8 mouse cellular contexts compared by ENCODE assay signal in genomic region chr13:93772279-93772636, GRCm38 (mm10). TPM values are rescaled to one million over a fixed set of nuclear protein-coding genes. Genes with fewer than 3 reads are reported as not detected.
DNase-seq lines count a peak whose midpoint lies in the region; ATAC-seq and TF ChIP-seq lines count a peak whose summit lies in the region.

No protein-coding gene starts in this region.

- TF ChIP-seq POLR2A in cortical plate, adult 2 months (IDR thresholded peaks at IDR 0.05; ENCODE audit: extremely low read depth, insufficient read depth, low read length): no peak

- no peaks in the 10 kb centered on the region for H3K27me3 ChIP-seq in kidney, postnatal 0 days (ENCODE audit: insufficient read depth, low read length)
- 0 out of 2 replicates have a peak, but pooled peaks cover 5% of the 10 kb centered on the region for H3K27me3 ChIP-seq in hindbrain, embryonic 13.5 days
- no peaks in the 10 kb centered on the region for H3K27me3 ChIP-seq in midbrain, embryonic 13.5 days

- intact Hi-C loops in left cerebral cortex, postnatal 4 days (cut with DNase I): no loop called here

- no peak for DNase-seq in kidney, postnatal 0 days (ENCODE audit: low spot score)
- DNase-seq in kidney, adult 9 months: no peak
- DNase-seq in left cerebral cortex, postnatal 4 days: no peak
- no peak for DNase-seq in B cell, adult 2 months
- no peak for DNase-seq in urinary bladder, postnatal 10 days (ENCODE audit: low spot score)

- no peaks in the 10 kb centered on the region for H3K9me3 ChIP-seq in kidney, postnatal 0 days (replicated peaks; ENCODE audit: low read length)
- no peaks in the 10 kb centered on the region for H3K9me3 ChIP-seq in hindbrain, embryonic 13.5 days
- H3K9me3 ChIP-seq in midbrain, embryonic 13.5 days: no peaks in the 10 kb centered on the region

- TF ChIP-seq CTCF in kidney, postnatal 0 days (IDR thresholded peaks at IDR 0.05; ENCODE audit: low read depth): no peak
- TF ChIP-seq CTCF in cortical plate, adult 2 months (IDR thresholded peaks at IDR 0.05; ENCODE audit: extremely low read depth, insufficient read depth, low read length): no peak

- H3K4me2 ChIP-seq in kidney, postnatal 0 days (ENCODE audit: low read length): peak overlapping the region; percentile 80
- peak overlapping the region; percentile 90 for H3K4me2 ChIP-seq in hindbrain, embryonic 13.5 days
- peak overlapping the region; percentile 88 for H3K4me2 ChIP-seq in midbrain, embryonic 13.5 days (replicated peaks)

- WGBS in kidney, postnatal 0 days: 19% methylated on average over 8 of the region's 8 CpGs
- 32% methylated on average over 8 of the region's 8 CpGs for WGBS in hindbrain, embryonic 13.5 days
- WGBS in midbrain, embryonic 13.5 days: 36% methylated on average over 8 of the region's 8 CpGs

- peak overlapping the region; percentile 50 for H3K4me3 ChIP-seq in kidney, postnatal 0 days (replicated peaks; ENCODE audit: low read depth, low read length)
- peak overlapping the region; percentile 79 for H3K4me3 ChIP-seq in cortical plate, adult 2 months (ENCODE audit: insufficient read depth, low read length)
- H3K4me3 ChIP-seq in hindbrain, embryonic 13.5 days: peak overlapping the region; percentile 62
- peak overlapping the region; percentile 62 for H3K4me3 ChIP-seq in midbrain, embryonic 13.5 days (replicated peaks)

- peak; percentile 62 for ATAC-seq in kidney, postnatal 0 days (replicated peaks; ENCODE audit: low FRiP score, low read depth)
- ATAC-seq in hindbrain, embryonic 13.5 days (ENCODE audit: low FRiP score): peak; percentile 65
- ATAC-seq in midbrain, embryonic 13.5 days: no peak; the same call in 1 of the 2 replicates

- peak overlapping the region; percentile 78 for H3K9ac ChIP-seq in kidney, postnatal 0 days (ENCODE audit: low read depth, low read length)
- peak overlapping the region; percentile 88 for H3K9ac ChIP-seq in hindbrain, embryonic 13.5 days
- H3K9ac ChIP-seq in midbrain, embryonic 13.5 days (replicated peaks): peak overlapping the region; percentile 86

- no peaks in the 10 kb centered on the region for H3K36me3 ChIP-seq in kidney, postnatal 0 days (ENCODE audit: insufficient read depth, low read length)
- no peaks in the 10 kb centered on the region for H3K36me3 ChIP-seq in hindbrain, embryonic 13.5 days
- no peaks in the 10 kb centered on the region for H3K36me3 ChIP-seq in midbrain, embryonic 13.5 days

- H3K27ac ChIP-seq in kidney, postnatal 0 days: peak overlapping the region; percentile 67
- peak overlapping the region; percentile 95 for H3K27ac ChIP-seq in cortical plate, adult 2 months (ENCODE audit: insufficient read depth, low read length)
- peak overlapping the region; percentile 91 for H3K27ac ChIP-seq in hindbrain, embryonic 13.5 days
- H3K27ac ChIP-seq in midbrain, embryonic 13.5 days: peak overlapping the region; percentile 94

- H3K4me1 ChIP-seq in kidney, postnatal 0 days (replicated peaks; ENCODE audit: insufficient read depth, low read length): peaks cover 12% of the 10 kb centered on the region
- peaks cover 6% of the 10 kb centered on the region; the same call in 1 of the 2 replicates for H3K4me1 ChIP-seq in cortical plate, adult 2 months (ENCODE audit: control insufficient read depth, insufficient read depth, low read length)
- H3K4me1 ChIP-seq in hindbrain, embryonic 13.5 days (replicated peaks): peaks cover 19% of the 10 kb centered on the region
- peaks cover 17% of the 10 kb centered on the region for H3K4me1 ChIP-seq in midbrain, embryonic 13.5 days (replicated peaks)

RNA-seq across cellular contexts. Expression of gene Arsb, which starts 0.8 kb away (rescaled TPM):
- polyA plus RNA-seq in kidney, postnatal 0 days (2015; fragmentation: Nextera tagmentation; extraction: Ambion mirVana): 11.4 and 11.9 TPM in 2 replicates
- 86.9 and 87.6 TPM in 2 replicates for polyA plus RNA-seq in cortical plate, adult 2 months (2012; rRNA removed)
- 6.1 and 7.4 TPM in 2 replicates for polyA plus RNA-seq in hindbrain, embryonic 13.5 days (2015; fragmentation: Nextera tagmentation; extraction: Ambion mirVana)
- polyA plus RNA-seq in midbrain, embryonic 13.5 days (2015; fragmentation: Nextera tagmentation; extraction: Ambion mirVana): 6.6 and 7.3 TPM in 2 replicates
- total RNA-seq in left cerebral cortex, postnatal 4 days (2021): 10 to 100 TPM; 31.7 to 34.8 TPM
